Mouse (Mus musculus): ENCODE measurements around the gene 4921536K21Rik. TPM values are rescaled to one million over a fixed set of nuclear protein-coding genes. Genes with fewer than 3 reads are reported as not detected.
A peak's percentile ranks its signal among the peaks of the same experiment; 100 is the strongest.
"Not testable (repeated sequence)": the region's sequence is repeated elsewhere in the genome, so short reads cannot be mapped to it uniquely, and the experiment has no call there.

Gene 4921536K21Rik
- total RNA-seq, 2 experiments from 2014 or later: 0.54 to 0.92 TPM

DNA sequence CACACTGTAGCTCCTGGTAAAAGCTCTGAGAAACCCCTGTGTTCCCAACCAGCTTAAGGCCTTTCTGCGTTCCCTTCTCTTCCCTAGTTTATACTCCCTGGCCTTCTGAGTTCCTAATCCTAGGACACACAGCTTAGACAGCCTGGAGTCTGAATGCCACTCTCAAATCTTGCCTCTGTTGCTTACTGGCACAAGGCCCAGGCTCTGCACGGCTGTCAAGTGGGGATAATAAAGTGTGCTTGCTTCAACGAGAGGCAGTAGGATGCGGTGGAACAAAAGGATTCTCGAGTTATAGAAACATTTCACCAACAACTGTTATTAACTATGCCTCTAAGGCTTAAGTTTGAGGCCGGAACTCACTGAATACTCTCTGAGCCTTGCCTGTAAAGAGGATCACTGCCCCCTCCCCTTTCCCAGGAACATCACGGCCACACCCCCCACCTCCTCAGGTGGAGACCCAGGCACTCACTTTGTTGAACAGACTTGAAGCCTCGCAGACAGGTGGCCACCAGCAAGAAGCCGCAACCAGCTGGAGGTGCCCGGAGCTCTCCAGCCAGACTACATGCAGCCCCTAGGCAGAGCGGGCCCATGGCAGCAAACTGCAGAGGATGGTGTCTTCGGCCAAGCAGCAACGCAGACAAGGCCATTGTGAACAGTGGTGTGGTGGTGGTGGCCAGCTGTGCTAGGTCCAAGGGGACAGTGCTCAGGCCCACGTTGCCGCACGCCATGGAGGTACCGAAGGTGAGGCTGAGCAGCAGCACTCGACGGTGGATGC is 17.4 kb upstream of the 4921536K21Rik start:
- intact Hi-C loops (cut with DNase I): loop anchor here (10.0 kb wide), 1 partner anchor 377 kb away; no protein-coding TSS in a partner anchor
- DNase-seq: peak in 1 of 2 experiments; percentile 18

DNA sequence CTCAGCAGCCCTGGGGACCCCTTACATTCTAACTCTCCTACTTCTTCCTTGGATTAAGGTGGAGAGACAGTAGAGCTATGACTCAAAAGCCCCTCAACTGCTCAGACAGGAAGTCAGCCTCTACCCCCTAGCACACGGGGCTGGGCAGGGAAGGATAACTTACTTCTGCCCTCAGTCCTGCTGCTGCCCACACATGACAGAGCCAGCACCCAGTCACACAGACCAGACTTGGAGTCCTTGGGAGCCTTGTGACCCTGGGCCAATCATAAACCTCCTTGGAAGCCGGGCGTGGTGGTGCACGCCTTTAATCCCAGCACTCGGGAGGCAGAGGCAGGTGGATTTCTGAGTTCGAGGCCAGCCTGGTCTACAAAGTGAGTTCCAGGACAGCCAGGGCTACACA is 16.5 kb upstream of the 4921536K21Rik start:
- not testable (repeated sequence) for DNase-seq
- intact Hi-C loops (cut with DNase I): loop anchor here (2.0 to 10.0 kb wide), 2 partner anchors 17 to 377 kb away; partner anchors contain the start of genes 4921536K21Rik and Dusp18

DNA sequence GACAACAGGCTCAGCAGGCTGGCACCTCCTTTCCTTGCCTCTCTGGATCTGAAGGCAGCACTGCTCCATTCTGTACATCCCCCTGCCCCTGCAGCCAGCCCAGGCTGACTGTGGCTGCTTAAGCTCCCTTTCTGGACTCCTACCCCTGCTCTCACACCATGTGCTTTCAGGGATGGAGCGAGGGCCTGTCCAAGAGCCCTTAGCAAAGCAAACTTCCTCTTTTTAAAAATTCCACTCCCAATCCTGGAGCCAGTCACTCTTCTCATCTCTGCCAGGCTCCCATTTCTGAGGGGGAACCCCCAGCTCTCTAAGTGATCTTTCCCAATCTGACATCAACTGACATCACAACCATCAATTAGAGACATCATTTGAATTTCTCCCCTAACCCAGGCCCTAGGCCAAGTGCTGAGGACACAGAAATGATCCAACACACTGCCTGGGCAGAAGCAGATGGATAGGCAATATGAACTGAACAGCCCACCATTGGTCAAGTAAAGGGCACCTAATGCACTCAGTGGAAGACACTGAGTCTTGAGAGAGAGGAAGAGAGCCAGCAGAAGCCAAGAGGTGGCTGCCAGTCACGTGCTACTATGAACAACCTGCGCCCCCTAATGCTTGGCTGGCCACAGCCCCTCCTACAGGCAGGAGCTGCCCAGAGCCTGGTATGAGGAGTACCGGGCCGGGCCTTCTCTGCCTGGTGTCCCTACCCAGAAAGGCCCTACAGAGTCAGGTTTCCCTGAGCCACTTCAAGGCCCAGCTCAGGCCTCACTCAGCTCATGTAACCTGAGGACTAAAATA is 15.8 kb upstream of the 4921536K21Rik start:
- DNase-seq: no peak
- intact Hi-C loops (cut with DNase I): loop anchor here (2.0 to 10.0 kb wide), 2 partner anchors 16 to 376 kb away; partner anchors contain the start of genes 4921536K21Rik and Dusp18

DNA sequence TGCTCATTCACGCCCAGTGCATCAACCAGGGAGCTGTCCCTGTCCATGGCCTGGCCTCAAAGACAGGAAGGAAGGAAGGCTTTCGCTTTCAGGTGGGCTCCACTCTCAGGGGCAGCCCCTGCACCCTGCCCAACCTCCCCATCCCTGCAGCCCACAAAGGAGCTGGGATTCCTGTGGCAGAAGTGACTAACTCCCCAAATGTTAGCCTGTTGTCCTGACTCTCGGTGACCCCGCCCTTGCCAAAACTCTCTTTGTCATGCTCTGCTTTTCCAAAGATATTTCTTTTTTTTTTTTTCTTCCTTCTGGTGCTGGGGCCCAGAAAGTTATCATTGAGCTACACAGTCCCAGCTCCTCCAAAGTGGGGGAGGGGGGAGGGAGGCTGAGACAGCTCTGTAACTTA is 14.3 kb upstream of the 4921536K21Rik start:
- no peak for DNase-seq
- intact Hi-C loops (cut with DNase I): no loop called here

DNA sequence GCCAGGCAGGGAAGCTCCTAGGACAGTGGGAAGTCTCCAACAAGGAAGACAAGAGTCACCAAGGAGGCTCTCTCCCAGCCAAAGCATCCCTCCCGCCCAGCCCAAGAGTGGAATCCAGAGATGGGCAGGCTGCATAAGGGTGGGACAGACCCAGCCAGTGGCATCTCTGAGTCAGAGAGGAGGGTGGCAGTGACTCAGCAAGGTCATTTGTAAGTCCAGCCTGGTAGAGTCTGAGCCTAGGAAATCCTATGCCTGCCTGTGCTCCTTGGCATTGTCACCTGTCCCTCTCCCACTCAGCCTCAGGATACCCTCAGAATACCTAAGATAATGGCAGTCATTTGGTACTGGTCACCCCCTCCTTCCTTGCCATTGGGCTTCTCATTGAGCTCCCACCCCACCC is 10.5 kb upstream of the 4921536K21Rik start:
- no peak for DNase-seq
- intact Hi-C loops (cut with DNase I): no loop called here

DNA sequence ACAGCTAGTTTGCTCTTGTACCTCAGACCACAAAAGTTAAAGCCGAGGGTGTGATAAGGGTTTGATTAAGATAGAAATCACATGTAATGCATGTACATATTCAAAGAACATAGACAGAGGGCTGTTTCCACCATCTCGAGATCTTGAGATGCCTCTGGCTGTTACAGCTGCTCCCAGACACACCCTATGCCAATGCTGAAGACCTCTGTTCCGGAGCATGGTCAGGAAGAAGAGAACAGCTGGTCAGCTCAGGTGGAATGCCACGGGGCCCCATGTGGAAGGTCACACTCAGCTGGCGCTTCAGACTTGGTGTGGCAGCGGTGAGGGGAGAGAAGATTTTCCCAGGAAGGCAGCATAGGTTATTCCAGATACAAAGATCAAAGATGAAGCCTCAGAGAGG is 9.8 kb upstream of the 4921536K21Rik start:
- DNase-seq: no peak
- intact Hi-C loops (cut with DNase I): no loop called here

DNA sequence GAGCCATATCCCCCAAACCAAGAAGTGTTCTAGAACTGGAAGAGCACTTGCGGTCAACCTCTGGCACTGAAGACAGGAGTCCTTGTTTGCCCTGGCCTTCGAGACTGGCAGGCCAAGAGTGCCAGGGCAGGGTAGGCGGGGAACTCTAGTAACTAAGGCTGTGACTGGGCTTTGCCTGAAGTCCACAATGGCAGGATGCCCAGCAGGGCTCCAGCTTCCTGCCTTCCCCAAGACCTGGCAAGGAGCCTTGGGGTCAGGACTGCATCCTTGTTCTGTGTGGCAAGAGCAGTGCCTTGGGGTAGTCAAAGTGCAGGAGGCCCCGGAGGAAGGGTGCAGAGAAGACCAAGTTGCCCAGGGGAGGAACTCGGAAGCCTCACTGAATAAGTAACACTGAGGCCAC is 8.1 kb upstream of the 4921536K21Rik start:
- intact Hi-C loops (cut with DNase I): no loop called here
- peak; percentile 60 to 62 for DNase-seq

DNA sequence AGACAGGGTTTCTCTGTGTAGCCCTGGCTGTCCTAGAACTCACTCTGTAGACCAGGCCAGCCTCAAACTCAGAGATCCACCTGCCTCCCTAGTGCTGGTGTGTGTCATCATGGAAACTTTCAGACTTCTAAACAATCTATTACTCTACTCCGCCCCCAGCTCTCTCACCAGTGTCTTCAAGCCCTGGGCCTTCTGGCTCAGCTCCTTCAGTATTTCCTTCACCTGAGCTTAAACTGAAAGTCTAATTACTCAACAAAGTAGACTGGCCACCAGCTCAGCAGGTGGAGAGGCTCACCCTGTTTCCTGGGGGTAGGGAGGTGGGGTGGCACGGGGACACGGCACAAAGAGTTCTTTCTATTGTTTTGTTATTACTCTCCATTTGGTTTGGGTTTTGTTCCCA is 7.6 kb upstream of the 4921536K21Rik start:
- DNase-seq: no peak
- intact Hi-C loops (cut with DNase I): no loop called here

DNA sequence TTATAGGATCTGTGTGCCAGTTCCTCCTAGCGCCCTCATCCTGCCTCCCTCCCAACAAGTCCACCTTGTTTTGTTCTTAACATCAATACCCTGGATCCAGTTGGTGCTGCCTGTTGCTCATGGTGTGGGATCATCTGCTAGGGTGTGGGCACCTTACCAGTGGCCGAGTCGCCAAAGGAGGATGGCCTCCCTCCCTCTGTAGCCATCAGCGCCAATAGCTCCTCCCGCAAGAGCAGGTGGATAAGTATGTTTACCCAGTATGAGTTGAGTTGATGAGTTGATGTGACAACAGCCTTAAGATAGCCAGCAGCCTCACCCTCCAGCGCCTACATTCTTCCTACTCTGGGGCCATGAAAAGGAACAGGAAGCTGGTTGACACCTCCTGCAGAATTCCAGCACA is 5.4 kb upstream of the 4921536K21Rik start:
- DNase-seq: no peak
- intact Hi-C loops (cut with DNase I): no loop called here

DNA sequence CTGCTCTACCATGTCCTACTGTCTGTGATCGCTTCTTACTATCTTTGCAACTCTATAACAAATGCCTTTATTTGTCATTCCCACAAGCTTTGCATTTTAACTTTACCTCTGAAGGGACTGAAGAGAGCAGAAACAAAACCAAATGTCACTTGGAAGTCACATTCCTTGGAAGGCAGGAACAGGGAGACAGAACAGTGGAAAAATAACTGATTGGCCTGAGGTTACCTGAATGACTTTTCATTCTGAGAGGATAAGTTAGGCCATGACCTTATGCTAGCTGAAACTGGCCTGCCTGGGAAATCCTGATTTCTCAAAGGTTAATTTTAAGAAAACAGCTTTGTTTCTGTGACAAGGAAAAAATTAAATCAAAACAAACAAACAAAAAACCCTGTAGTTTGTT is 1.0 kb upstream of the 4921536K21Rik start:
- DNase-seq: no peak
- intact Hi-C loops (cut with DNase I): loop anchor here (2.0 kb wide), 1 partner anchor 15 kb away; no protein-coding TSS in a partner anchor

DNA sequence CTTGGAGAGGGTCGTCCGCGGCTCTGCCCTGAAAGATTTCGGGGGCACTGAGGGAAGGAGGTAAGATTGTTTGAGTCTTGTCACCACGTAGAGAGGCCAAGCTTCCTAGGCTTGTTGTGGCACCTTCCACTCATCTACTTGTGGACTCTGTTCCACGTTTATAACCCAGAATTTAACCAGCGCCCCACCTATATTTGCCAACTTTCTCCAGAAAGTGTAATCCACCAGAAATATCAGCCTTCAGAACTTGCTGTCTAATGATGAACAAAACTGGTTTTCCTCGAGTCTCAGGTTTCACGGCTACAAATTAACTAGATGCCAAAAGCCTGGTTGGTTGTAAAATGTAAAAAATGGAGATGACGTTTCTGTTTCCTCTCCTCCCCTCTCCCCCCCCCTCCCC is 560 bp upstream of the 4921536K21Rik start:
- intact Hi-C loops (cut with DNase I): loop anchor here (2.0 kb wide), 1 partner anchor 15 kb away; no protein-coding TSS in a partner anchor
- DNase-seq: no peak

DNA sequence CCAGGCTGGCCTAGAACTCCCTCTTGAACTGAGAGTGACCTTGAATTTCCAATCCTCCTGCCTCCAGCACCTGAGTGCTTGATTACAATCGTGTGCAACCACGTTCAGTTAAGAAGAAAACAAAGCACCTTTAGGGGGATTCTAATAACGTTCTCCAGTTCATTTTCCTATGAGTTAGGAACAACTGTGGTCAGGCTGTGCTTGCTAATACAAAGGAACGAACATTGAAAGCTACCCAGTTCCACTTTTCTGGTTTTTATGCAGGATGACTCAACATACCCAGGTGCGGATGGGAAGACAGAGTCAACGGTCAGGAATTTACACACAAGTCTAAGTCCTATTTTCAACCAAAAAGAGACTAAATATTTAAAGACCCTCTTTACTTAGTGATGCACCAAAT is 928 bp downstream of the 4921536K21Rik start:
- intact Hi-C loops (cut with DNase I): loop anchor here (2.0 kb wide), 1 partner anchor 17 kb away; no protein-coding TSS in a partner anchor
- no peak for DNase-seq

DNA sequence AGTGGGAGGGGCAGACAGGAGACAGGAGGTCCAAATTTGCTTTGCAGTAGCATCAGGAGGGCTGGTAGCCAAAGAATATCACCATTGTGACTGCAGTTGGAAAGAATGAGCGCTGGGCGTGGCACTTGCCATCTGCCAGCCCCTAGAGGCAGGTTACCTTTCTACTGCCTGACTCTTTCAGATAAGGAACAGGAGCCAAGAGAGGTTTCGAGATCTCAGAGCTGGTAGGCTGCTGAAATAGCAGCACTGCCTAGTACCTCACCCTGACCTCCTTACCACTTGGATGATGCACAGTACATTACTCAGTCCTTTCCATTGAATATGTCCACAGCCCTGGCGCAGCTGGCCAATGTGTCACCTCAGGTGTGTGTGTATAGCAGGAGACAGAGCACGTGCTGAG is 7.6 kb downstream of the 4921536K21Rik start:
- no peak for DNase-seq
- intact Hi-C loops (cut with DNase I): loop anchor here (10.0 kb wide), 1 partner anchor 173 kb away; no protein-coding TSS in a partner anchor

DNA sequence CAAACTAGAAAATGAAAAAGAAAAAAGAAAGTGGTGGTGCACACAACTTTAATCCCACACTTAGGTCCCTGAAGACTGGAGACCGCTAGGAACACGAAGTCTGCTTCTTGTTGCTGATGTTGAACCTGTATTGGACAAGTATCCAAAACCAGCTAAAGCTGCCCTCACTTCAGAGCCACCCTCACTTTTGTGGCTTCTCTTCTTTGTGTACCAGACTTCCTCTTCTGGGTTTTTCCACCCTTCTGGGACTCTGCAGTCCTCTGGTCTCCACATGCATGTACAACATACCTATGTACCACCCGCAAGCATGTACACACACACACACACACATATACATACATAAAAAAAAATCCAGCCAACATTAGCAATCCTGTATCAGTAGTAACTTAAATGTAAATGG is 11.2 kb downstream of the 4921536K21Rik start:
- no peak for DNase-seq
- intact Hi-C loops (cut with DNase I): loop anchor here (5.0 to 10.0 kb wide), 2 partner anchors 34 to 169 kb away; no protein-coding TSS in a partner anchor

DNA sequence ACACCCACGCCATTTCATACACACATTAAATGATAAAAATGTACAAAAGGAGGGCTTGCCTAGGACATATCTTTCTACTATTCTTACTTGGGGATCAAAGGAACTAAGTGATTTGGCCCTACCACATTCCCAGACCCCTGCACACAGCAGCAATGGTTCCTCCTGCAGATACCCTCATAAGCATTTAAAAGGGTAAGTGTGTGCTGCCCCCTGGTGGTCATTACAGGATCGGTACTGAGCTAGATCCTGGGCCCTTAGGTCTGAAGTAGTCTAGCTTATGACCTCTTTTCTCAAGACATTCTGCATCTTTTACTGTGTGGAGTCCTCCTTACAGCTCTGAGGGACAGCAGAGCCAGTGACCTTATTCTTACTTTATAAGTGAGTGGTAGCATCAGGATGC is 15.1 kb downstream of the 4921536K21Rik start:
- intact Hi-C loops (cut with DNase I): loop anchor here (2.0 to 10.0 kb wide), 3 partner anchors 37 to 165 kb away; no protein-coding TSS in a partner anchor
- peak; percentile 70 to 76 for DNase-seq

DNA sequence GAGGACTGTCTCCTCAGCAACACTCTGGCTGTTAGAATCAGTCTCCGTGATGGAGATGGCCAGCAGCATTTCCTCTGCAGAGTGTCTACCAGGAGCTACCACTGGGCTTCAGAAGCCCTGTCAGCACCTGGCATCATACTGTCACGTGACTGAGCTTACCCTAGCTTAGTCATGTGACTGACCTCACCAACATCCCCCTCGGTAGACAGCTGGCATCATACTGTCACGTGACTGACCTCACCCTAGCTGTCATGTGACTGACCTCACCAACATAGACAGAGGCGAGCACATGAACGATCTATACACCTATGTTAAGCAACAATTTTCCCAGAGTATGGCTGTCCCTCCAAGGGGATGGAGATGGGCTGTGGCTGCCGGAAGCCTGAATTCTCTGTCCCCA is 16.2 kb downstream of the 4921536K21Rik start:
- DNase-seq: no peak
- intact Hi-C loops (cut with DNase I): no loop called here

DNA sequence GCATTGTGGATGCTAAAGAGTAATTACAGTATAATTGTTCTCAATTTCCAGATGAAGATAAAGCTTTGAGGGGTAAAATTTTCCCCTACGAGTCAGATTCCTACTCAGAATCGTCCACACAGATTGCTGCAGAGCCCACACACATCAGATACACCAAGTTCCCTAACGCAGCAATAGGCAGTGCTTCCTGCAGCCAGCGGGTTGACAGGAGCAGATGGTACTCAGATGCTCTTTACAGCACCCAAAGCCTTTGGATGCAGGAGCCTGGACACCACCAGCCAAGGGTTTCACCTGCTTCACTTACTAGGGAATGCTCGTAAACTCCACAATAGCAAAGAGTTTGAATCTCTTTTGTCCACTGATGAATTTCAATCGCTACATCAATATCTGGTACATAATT is 18.5 kb downstream of the 4921536K21Rik start:
- DNase-seq: no peak
- intact Hi-C loops (cut with DNase I): no loop called here

DNA sequence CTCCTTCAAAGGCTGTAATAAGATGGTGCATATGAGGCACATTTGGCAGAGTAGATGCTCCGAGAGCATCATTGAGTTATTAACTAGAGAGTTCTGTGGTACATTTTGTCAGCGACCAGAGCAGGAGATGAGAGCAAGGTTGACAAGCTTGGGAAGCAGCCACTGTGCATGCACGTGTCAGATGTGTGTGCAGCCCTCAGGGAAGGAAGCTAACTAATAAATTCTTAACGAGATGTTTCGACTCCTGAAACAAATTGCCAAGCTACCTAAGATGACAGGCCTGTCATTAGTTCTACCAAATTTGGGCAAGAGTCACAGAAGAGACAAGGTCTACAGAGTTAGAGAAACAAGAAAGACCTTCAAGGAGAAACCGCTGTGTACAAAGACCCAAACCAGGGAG is 30.6 kb downstream of the 4921536K21Rik start:
- DNase-seq: no peak
- intact Hi-C loops (cut with DNase I): no loop called here

DNA sequence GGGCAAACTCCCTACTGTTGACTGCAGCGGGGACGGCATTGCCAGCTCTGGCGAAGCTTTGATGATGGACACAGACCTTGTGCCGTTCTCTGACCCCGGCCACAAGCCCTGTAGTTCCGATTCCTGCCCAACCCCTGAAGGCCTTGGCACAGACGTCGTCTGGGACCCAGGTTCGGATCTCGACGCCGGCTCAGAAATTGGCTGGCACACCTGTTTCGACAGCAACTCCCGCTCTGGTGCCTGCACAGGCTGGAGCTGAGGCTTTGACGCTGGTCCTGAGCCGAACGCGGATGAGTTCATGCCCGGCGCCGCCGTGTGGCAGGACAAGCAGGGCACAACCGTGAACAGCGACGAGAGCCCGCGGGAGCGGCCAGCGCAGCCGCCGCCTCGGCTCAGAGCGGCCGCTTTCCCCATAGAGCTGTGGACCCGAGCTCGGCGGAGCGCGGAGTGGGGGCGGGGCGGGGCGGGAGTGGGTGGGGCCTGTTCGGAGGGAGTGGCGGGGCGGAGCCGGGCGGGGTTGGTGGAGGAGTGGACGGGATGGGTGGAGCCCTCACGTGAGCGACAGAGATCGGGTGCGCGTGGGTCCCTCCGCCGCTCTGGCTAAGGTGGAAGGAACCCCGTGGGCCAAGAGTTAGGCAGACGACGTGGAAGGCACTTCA is 31.3 kb downstream of the 4921536K21Rik start, which contains the start of gene Osbp2:
Gene Osbp2 (minus strand): TSS at position 450 of the 659 bp plus-strand sequence.
- intact Hi-C loops (cut with DNase I): no loop called here
- DNase-seq: peak; percentile 53 to 63

DNA sequence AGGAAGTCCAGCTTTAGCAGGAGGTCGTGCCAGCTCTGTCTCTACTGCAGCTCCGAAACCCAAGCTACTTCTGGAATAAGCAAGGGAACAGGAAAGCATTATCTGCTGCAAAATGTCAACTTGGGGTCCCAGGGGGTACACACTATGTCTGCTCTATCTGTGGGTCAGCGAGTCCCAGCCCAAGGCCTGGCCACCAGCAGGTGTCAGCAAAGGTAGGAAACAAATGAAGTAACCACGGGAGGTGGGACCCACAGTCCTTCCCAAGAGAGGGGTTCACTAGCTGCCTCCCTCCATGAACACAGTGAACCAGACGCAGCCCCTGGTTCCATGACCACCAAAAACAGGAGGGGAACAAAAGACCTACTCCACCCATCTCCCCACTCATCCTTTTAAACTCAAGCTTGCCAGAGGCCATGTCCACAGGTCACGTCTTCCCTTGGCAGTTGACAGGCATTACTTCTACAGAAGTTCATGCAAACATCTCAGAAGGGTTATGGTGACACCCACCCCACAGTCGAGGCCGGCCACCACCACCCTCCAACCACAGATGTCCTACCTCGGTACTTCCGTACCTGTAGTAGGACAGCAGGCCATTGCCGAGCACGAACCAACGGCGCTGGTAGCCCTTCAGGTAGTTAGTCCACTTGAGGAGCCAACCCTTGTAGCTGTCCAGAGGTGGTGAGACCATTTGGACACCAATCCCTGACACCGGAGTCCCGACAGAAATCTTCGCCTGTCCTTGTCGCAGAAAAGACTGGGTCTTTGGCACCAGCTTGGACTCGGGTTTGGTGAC is 32.0 kb downstream of the 4921536K21Rik start:
- no peak for DNase-seq
- intact Hi-C loops (cut with DNase I): no loop called here
